Mouse (Mus musculus) heart, postnatal 0 days (tissue): ENCODE measurements around the gene Rora. TPM values are rescaled to one million over a fixed set of nuclear protein-coding genes. Genes with fewer than 3 reads are reported as not detected.

Experiments
- ATAC-seq: fragments of 200-750 bp; cut with Nextera tagmentation; 2 replicates; pipeline ENCODE4 v1.8.0; 2017; ENCODE audit warnings: low read depth, moderate number of reproducible peaks, moderate library complexity; ENCODE audit not compliant: insufficient read depth
- DNase-seq: peaks from one replicate; pipeline ENCODE4 v3.0.0-alpha.2; 2016; ENCODE audit warnings: low spot score
- H3K27ac ChIP-seq: fragments of 300-500 bp; sonication (generic); 2 replicates; pipeline ENCODE4 v1.5.1; 2014; ENCODE audit warnings: low read depth, mild to moderate bottlenecking
- H3K27me3 ChIP-seq: fragments of 300-500 bp; sonication (generic); 2 replicates; pipeline ENCODE4 v1.6.1; 2014; ENCODE audit warnings: low read length, mixed read lengths; ENCODE audit not compliant: control insufficient read depth, insufficient read depth
- H3K36me3 ChIP-seq: fragments of 300-500 bp; sonication (generic); replicated peaks from 2 replicates; pipeline ENCODE4 v1.6.1; 2014; ENCODE audit warnings: low read length, mixed read lengths; ENCODE audit not compliant: control insufficient read depth, insufficient read depth
- H3K4me1 ChIP-seq: fragments of 300-500 bp; sonication (generic); 2 replicates; pipeline ENCODE4 v1.6.1; 2014; ENCODE audit warnings: antibody characterized with exemption; ENCODE audit not compliant: control insufficient read depth, insufficient read depth
- H3K4me2 ChIP-seq: fragments of 300-500 bp; sonication (generic); 2 replicates; pipeline ENCODE4 v1.6.1; 2014; ENCODE audit warnings: low read depth, mild to moderate bottlenecking, low read length, moderate library complexity
- H3K4me3 ChIP-seq: fragments of 300-500 bp; sonication (generic); 2 replicates; pipeline ENCODE4 v1.5.1; 2014; ENCODE audit warnings: low read depth, low read length
- H3K9ac ChIP-seq: fragments of 300-500 bp; sonication (generic); replicated peaks from 2 replicates; pipeline ENCODE4 v1.6.1; 2014; ENCODE audit warnings: low read depth, low read length, mixed read lengths
- H3K9me3 ChIP-seq: fragments of 300-500 bp; sonication (generic); replicated peaks from 2 replicates; pipeline ENCODE4 v1.6.1; 2016; ENCODE audit warnings: low read length; ENCODE audit not compliant: control insufficient read depth
- CTCF ChIP-seq: IDR thresholded peaks from 2 replicates; pipeline ENCODE4 v1.5.1; 2016; ENCODE audit warnings: antibody characterized with exemption, control low read depth, low read depth
- EP300 ChIP-seq: IDR thresholded peaks from 2 replicates; pipeline ENCODE4 v1.6.1; 2016; ENCODE audit warnings: antibody characterized with exemption, low read depth
- WGBS: fragments of 180-500 bp; shearing (Covaris S2); extraction: QIAGEN DNeasy Blood & Tissue Kit; methylation state at CpG from one replicate; pipeline ENCODE4 v1.1.7; 2014; 5-methylcytosine and 5-hydroxymethylcytosine counted together
- polyA plus RNA-seq: library from polyadenylated mRNA; unstranded; fragments of >200 nt; fragmentation: Nextera tagmentation; extraction: Ambion mirVana; gene quantifications from 2 replicates; pipeline ENCODE4 v1.2.1, GENCODE M21; 2015
- total RNA-seq: library from RNA; depleted of rRNA; stranded (reverse); fragments of >200 nt; gene quantifications from 2 replicates; pipeline ENCODE4 v1.2.3, GENCODE M21; 2014; ENCODE audit warnings: low replicate concordance

The Rora gene
- total and polyA plus RNA-seq, 2 experiments from 2014 or later, result 7.9 to 9.8 TPM

DNA sequence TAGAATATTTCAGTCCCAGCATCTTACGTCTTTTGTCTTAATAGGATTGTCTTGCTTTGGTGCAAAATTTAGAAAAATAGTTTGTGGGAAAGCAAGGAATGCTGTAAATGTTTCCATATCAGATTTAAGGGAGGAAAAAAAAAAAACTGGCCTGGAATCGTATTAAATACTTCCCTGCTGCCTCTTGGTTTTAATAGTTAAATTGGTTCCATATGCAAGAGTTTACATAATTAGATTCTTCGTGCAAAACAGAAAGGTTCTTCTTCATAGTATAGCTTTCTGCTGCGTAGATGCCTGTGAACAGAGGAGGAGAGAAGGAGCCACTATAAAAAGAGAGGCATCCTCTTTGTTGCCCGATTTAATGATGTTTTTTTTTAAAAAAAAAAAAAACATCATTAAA is 638.8 kb downstream of the Rora start:
- Histone ChIP-seq H3K4me3 (no peak overlapping the region), H3K9me3 (no peaks in the 10 kb centered on the region), H3K27me3 (no peaks in the 10 kb centered on the region), H3K27ac (no peak overlapping the region), H3K36me3 (no peaks in the 10 kb centered on the region), H3K4me2 (no peak overlapping the region), H3K4me1 (peaks cover 5% of the 10 kb centered on the region), H3K9ac (no peak overlapping the region)
- TF ChIP-seq EP300, result no peak
- TF ChIP-seq CTCF, result no peak
- WGBS, result 77% methylated on average over 5 of the region's 5 CpGs
- DNase-seq, result no peak
- ATAC-seq, result no peak

DNA sequence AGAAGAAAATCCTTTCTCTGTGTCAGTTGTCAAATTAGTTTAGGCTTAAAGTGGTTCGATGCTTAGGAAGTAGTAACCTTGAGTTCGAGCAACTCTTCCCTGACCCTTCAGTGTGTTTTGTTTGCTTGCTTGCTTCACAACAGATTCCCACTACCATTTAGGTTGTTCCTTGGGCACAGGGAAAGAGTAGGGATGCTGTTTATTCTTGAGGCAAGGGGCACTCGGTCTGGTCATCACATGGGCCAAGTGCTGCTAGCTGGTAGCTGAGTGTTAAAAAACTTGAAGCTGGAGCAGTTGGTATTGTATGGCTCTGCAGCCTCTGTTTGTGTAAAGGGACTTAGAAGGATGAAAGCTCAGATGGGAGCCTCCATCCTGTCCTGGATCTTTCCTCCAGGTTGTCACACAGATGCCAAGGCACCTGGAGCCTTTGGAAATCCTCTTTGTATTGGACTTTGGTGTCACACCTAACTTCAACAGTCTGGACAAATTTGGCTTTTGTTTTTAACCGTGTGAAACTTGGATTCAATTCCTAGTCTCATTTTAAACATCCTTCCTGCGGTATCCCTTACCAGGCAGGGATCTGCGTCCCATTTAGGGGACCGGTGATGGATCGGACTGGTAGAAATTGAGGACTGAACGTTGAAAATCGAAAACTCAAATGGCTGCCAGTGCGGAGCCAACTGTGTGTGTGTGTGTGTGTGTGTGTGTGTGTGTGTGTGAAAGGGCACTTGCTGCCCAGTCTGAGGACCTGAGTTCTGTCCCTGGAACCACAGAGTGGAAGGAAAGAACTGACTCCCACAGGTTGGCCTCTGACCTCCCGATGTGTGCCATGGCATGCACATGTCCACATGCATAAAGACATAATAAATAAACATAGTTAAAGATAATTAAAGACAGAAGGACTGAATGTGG is 639.4 kb downstream of the Rora start:
- peaks cover 5% of the 10 kb centered on the region for H3K4me1 ChIP-seq
- H3K4me3 ChIP-seq, result no peak overlapping the region
- 89% methylated on average over 12 of the region's 12 CpGs for WGBS
- no peak for ATAC-seq
- no peak for DNase-seq
- H3K4me2 ChIP-seq, result no peak overlapping the region
- H3K27me3 ChIP-seq, result no peaks in the 10 kb centered on the region
- H3K27ac ChIP-seq, result no peak overlapping the region
- no peaks in the 10 kb centered on the region for H3K9me3 ChIP-seq
- no peak overlapping the region for H3K9ac ChIP-seq
- TF ChIP-seq EP300, result no peak
- no peak for TF ChIP-seq CTCF
- no peaks in the 10 kb centered on the region for H3K36me3 ChIP-seq

GRCm38 (mm10) chr9:69293688-69294074 is 640.1 kb downstream of the Rora start:
- no peak overlapping the region for H3K4me2 ChIP-seq
- no peak for ATAC-seq

DNA sequence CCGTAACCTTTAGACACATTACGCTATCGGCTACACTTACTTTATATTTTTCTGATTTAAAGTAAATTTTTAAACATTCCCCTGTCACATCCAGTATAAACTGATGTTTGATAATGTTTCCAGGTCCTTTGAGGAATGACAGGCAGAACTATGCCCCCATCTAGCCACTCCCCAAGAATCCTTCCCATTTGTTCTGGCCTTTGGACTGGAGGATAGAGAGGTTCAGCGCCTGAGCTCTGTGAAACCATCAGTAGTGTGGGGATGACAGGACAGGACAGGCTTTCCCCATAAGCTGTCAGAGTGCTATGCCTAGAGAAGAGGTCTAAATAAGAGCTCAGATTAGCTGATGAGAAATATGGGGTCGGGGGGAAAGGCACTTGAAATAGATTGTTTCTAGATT is 640.8 kb downstream of the Rora start:
- Histone ChIP-seq H3K27ac (no peak overlapping the region), H3K9me3 (no peaks in the 10 kb centered on the region), H3K4me2 (no peak overlapping the region), H3K27me3 (no peaks in the 10 kb centered on the region), H3K9ac (no peak overlapping the region), H3K4me3 (no peak overlapping the region), H3K36me3 (no peaks in the 10 kb centered on the region), H3K4me1 (peaks cover 5% of the 10 kb centered on the region)
- WGBS, result 78% methylated on average over 5 of the region's 5 CpGs
- DNase-seq, result no peak
- no peak for ATAC-seq
- TF ChIP-seq CTCF (no peak), EP300 (no peak)

More at GRCm38 (mm10) chr9:69293688-69294074, 640.1 kb downstream of the Rora start:
- no peak overlapping the region for H3K27ac ChIP-seq
- H3K36me3 ChIP-seq, result no peaks in the 10 kb centered on the region
- H3K9ac ChIP-seq, result no peak overlapping the region
- no peaks in the 10 kb centered on the region for H3K27me3 ChIP-seq
- H3K9me3 ChIP-seq, result no peaks in the 10 kb centered on the region
- H3K4me3 ChIP-seq, result no peak overlapping the region
- DNase-seq, result no peak
- TF ChIP-seq CTCF, result no peak
- TF ChIP-seq EP300, result no peak
- H3K4me1 ChIP-seq, result peaks cover 5% of the 10 kb centered on the region
- WGBS, result 85% methylated on average over 8 of the region's 8 CpGs

- TF ChIP-seq EP300 (no peak), CTCF (no peak)
- no peak overlapping the region for H3K27ac ChIP-seq
- H3K4me2 ChIP-seq, result no peak overlapping the region
- H3K36me3 ChIP-seq, result no peaks in the 10 kb centered on the region
- no peak overlapping the region for H3K4me3 ChIP-seq
- H3K4me1 ChIP-seq, result peaks cover 5% of the 10 kb centered on the region
- H3K27me3 ChIP-seq, result no peaks in the 10 kb centered on the region
- ATAC-seq (no peak), DNase-seq (no peak)
- no peak overlapping the region for H3K9ac ChIP-seq
- no peaks in the 10 kb centered on the region for H3K9me3 ChIP-seq
- 77% methylated on average over 14 of the region's 14 CpGs for WGBS
Measured at GRCm38 (mm10) chr9:69294856-69295255, 641.3 kb downstream of the Rora start.
